Mouse (Mus musculus) lung, postnatal 0 days (tissue): ENCODE measurements around the gene Gm19345. TPM values are rescaled to one million over a fixed set of nuclear protein-coding genes. Genes with fewer than 3 reads are reported as not detected.

Experiments
- ATAC-seq: fragments of 200-750 bp; cut with Nextera tagmentation; 2 replicates; pipeline ENCODE4 v1.8.0; 2017; ENCODE audit warnings: moderate library complexity
- DNase-seq: peaks from one replicate; pipeline ENCODE4 v3.0.0-alpha.2; 2016; ENCODE audit warnings: low spot score
- H3K27ac ChIP-seq: fragments of 300-500 bp; sonication (generic); 2 replicates; pipeline ENCODE4 v1.5.1; 2014; ENCODE audit warnings: antibody characterized with exemption, mild to moderate bottlenecking, low read length, mixed read lengths
- H3K27me3 ChIP-seq: fragments of 300-500 bp; sonication (generic); replicated peaks from 2 replicates; pipeline ENCODE4 v1.6.1; 2014; ENCODE audit warnings: low read length, mixed read lengths; ENCODE audit not compliant: insufficient read depth
- H3K36me3 ChIP-seq: fragments of 300-500 bp; sonication (generic); 2 replicates; pipeline ENCODE4 v1.6.1; 2014; ENCODE audit warnings: low read length, mixed read lengths; ENCODE audit not compliant: insufficient read depth
- H3K4me1 ChIP-seq: fragments of 300-500 bp; sonication (generic); 2 replicates; pipeline ENCODE4 v1.6.1; 2014; ENCODE audit warnings: antibody characterized with exemption, low read depth, low read length, mixed read lengths; ENCODE audit not compliant: insufficient read depth
- H3K4me2 ChIP-seq: fragments of 300-500 bp; sonication (generic); replicated peaks from 2 replicates; pipeline ENCODE4 v1.6.1; 2014; ENCODE audit warnings: low read depth, mild to moderate bottlenecking, low read length, moderate library complexity, mixed read lengths
- H3K4me3 ChIP-seq: fragments of 300-500 bp; sonication (generic); 2 replicates; pipeline ENCODE4 v1.5.1; 2014; ENCODE audit warnings: low read depth, low read length
- H3K9ac ChIP-seq: fragments of 300-500 bp; sonication (generic); replicated peaks from 2 replicates; pipeline ENCODE4 v1.6.1; 2014; ENCODE audit warnings: low read depth, mild to moderate bottlenecking
- H3K9me3 ChIP-seq: fragments of 300-500 bp; sonication (generic); 2 replicates; pipeline ENCODE4 v1.6.1; 2016; ENCODE audit warnings: low read length, mixed read lengths
- CTCF ChIP-seq: IDR thresholded peaks from 2 replicates; pipeline ENCODE4 v1.5.1; 2016; ENCODE audit warnings: antibody characterized with exemption, mild to moderate bottlenecking
- EP300 ChIP-seq: IDR thresholded peaks from 2 replicates; pipeline ENCODE4 v1.6.1; 2016; ENCODE audit warnings: antibody characterized with exemption, mild to moderate bottlenecking, control low read depth
- WGBS: fragments of 180-500 bp; shearing (Covaris S2); extraction: QIAGEN DNeasy Blood & Tissue Kit; methylation state at CpG from one replicate; pipeline ENCODE4 v1.1.7; 2014; 5-methylcytosine and 5-hydroxymethylcytosine counted together
- polyA plus RNA-seq: library from polyadenylated mRNA; unstranded; fragments of >200 nt; fragmentation: Nextera tagmentation; extraction: Ambion mirVana; gene quantifications from 2 replicates; pipeline ENCODE4 v1.2.1, GENCODE M21; 2015

Gene Gm19345
- polyA plus RNA-seq = 0.12 and 0.24 TPM in 2 replicates

GRCm38 (mm10) chr7:19851858-19852570 is at the start of gene Gm19345:
Gene Gm19345, plus strand, starts transcription at chr7:19852003.
- no peaks in the 10 kb centered on the region for H3K36me3 ChIP-seq
- H3K4me1 ChIP-seq = no peaks in the 10 kb centered on the region
- 2% methylated on average over 30 of the region's 33 CpGs for WGBS
- TF ChIP-seq CTCF = no peak
- no peak for TF ChIP-seq EP300
- H3K9me3 ChIP-seq = no peaks in the 10 kb centered on the region
- no peak within 1 kb of the TSS for H3K4me2 ChIP-seq
- peak; percentile 48 for ATAC-seq
- no peaks in the 10 kb centered on the region for H3K27me3 ChIP-seq
- no peak within 1 kb of the TSS for H3K9ac ChIP-seq
- H3K27ac ChIP-seq = no peak within 1 kb of the TSS
- no peak for DNase-seq
- H3K4me3 ChIP-seq = no peak within 1 kb of the TSS

GRCm38 (mm10) chr7:19802995-19803394 is 48.8 kb upstream of the Gm19345 start:
- H3K4me2 ChIP-seq = no peak overlapping the region
- peak; percentile 73 for DNase-seq
- H3K9ac ChIP-seq = no peak overlapping the region
- WGBS = 18% methylated on average over 6 of the region's 7 CpGs
- no peak for TF ChIP-seq EP300
- TF ChIP-seq CTCF = peak; percentile 95
- H3K36me3 ChIP-seq = no peaks in the 10 kb centered on the region
- no peak overlapping the region for H3K27ac ChIP-seq
- no peaks in the 10 kb centered on the region for H3K4me1 ChIP-seq
- no peaks in the 10 kb centered on the region for H3K27me3 ChIP-seq
- no peaks in the 10 kb centered on the region for H3K9me3 ChIP-seq
- no peak overlapping the region for H3K4me3 ChIP-seq
- 0 out of 2 replicates have a peak, but pooled peaks have one; percentile 19 for ATAC-seq

GRCm38 (mm10) chr7:19806356-19806969 is 45.3 kb upstream of the Gm19345 start:
- H3K4me2 ChIP-seq = no peak overlapping the region
- H3K4me1 ChIP-seq = no peaks in the 10 kb centered on the region
- no peak overlapping the region for H3K9ac ChIP-seq
- H3K27me3 ChIP-seq = no peaks in the 10 kb centered on the region
- peaks cover 9% of the 10 kb centered on the region for H3K36me3 ChIP-seq
- DNase-seq (no peak), ATAC-seq (no peak)
- H3K9me3 ChIP-seq = no peaks in the 10 kb centered on the region
- no peak overlapping the region for H3K27ac ChIP-seq
- H3K4me3 ChIP-seq = no peak overlapping the region
- TF ChIP-seq EP300 (no peak), CTCF (no peak)
- WGBS = 84% methylated on average over 8 of the region's 8 CpGs

GRCm38 (mm10) chr7:19809369-19809768 is 42.4 kb upstream of the Gm19345 start:
- Histone ChIP-seq H3K4me3 (no peak overlapping the region), H3K27ac (no peak overlapping the region), H3K36me3 (peaks cover 9% of the 10 kb centered on the region), H3K27me3 (no peaks in the 10 kb centered on the region), H3K4me1 (no peaks in the 10 kb centered on the region), H3K9me3 (no peaks in the 10 kb centered on the region), H3K9ac (no peak overlapping the region), H3K4me2 (peak overlapping the region; percentile 32; the same call in 1 of the 2 replicates)
- WGBS = 16% methylated on average over 27 of the region's 27 CpGs
- no peak for DNase-seq
- peak; percentile 72 for ATAC-seq
- TF ChIP-seq EP300 (no peak), CTCF (no peak)

- peak; percentile 70 for ATAC-seq
- TF ChIP-seq EP300 (no peak), CTCF (no peak)
Measured at GRCm38 (mm10) chr7:19811114-19811513, 40.7 kb upstream of the Gm19345 start.

GRCm38 (mm10) chr7:19813161-19813560 is 38.6 kb upstream of the Gm19345 start:
- H3K27ac ChIP-seq = no peak overlapping the region
- WGBS = 94% methylated on average over 4 of the region's 4 CpGs
- H3K36me3 ChIP-seq = peaks cover 9% of the 10 kb centered on the region
- H3K9ac ChIP-seq = no peak overlapping the region
- DNase-seq = no peak
- no peaks in the 10 kb centered on the region for H3K27me3 ChIP-seq
- ATAC-seq = no peak
- TF ChIP-seq EP300 (no peak), CTCF (no peak)
- H3K9me3 ChIP-seq = no peaks in the 10 kb centered on the region
- no peak overlapping the region for H3K4me3 ChIP-seq
- H3K4me1 ChIP-seq = peaks cover 19% of the 10 kb centered on the region; the same call in 1 of the 2 replicates
- H3K4me2 ChIP-seq = no peak overlapping the region

More at GRCm38 (mm10) chr7:19811114-19811513, 40.7 kb upstream of the Gm19345 start:
- H3K27ac ChIP-seq = no peak overlapping the region
- H3K4me2 ChIP-seq = no peak overlapping the region
- 12% methylated on average over 22 of the region's 22 CpGs for whole genome bisulfite sequencing
- peaks cover 9% of the 10 kb centered on the region for H3K36me3 ChIP-seq
- H3K9ac ChIP-seq = no peak overlapping the region
- peak; percentile 61 for DNase-seq
- H3K4me3 ChIP-seq = no peak overlapping the region
- peaks cover 5% of the 10 kb centered on the region; the same call in 1 of the 2 replicates for H3K4me1 ChIP-seq
- H3K27me3 ChIP-seq = no peaks in the 10 kb centered on the region
- H3K9me3 ChIP-seq = no peaks in the 10 kb centered on the region
